Mouse (Mus musculus): ENCODE results near the gene Aloxe3.

DNA sequence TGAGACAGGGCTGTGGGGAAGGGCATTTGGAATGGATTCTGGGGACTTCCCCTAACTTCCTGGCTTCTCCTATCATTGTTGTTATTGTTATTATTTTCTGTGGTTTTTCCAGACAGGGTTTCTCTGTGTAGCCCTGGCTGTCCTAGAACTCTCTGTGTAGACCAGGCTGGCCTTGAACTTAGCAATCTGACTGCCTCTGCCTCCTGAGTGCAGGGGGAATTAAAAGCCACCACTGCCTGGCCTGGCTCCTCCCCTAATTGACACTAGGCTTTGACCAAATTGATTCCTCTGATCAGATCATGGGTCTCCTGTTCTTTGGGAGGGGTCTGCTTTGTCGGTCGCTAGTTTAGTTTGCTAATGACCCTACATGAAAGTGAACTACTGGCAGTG lies 1.0 kb downstream of the Aloxe3 start:
- no peak for TF ChIP-seq CTCF (IDR thresholded peaks at IDR 0.05; ENCODE audit: control insufficient read depth, insufficient read depth, low read length)
- TF ChIP-seq POLR2A (IDR thresholded peaks at IDR 0.05; ENCODE audit: borderline replicate concordance, control insufficient read depth, low read depth, low read length), result no peak

Measured in bone marrow, adult 2 months (tissue).